In genomic region chr1:59913195-59913868, GRCm38 (mm10) we compare ENCODE assay signal across 8 mouse cellular contexts. TPM values are rescaled to one million over a fixed set of nuclear protein-coding genes. Genes with fewer than 3 reads are reported as not detected.
DNase-seq lines count a peak whose midpoint lies in the region; ATAC-seq and TF ChIP-seq lines count a peak whose summit lies in the region.

No protein-coding gene starts in this region.

- ATAC-seq in forebrain, postnatal 0 days, result peak; percentile 74

- no peak for TF ChIP-seq CTCF in cerebellum, adult 2 months (IDR thresholded peaks at IDR 0.05; ENCODE audit: borderline replicate concordance, insufficient read depth, low read depth, low read length)
- TF ChIP-seq CTCF in forebrain, postnatal 0 days (IDR thresholded peaks at IDR 0.05; ENCODE audit: low read depth), result peak; percentile 35

- no peaks in the 10 kb centered on the region for H3K9me3 ChIP-seq in forebrain, postnatal 0 days (ENCODE audit: low read length)

- no peaks in the 10 kb centered on the region for H3K27me3 ChIP-seq in cerebellum, adult 2 months (ENCODE audit: control insufficient read depth, insufficient read depth, low read length)
- no peaks in the 10 kb centered on the region for H3K27me3 ChIP-seq in forebrain, postnatal 0 days (ENCODE audit: insufficient read depth, low read length)

- peak overlapping the region; percentile 99 for H3K9ac ChIP-seq in forebrain, postnatal 0 days

- H3K4me2 ChIP-seq in forebrain, postnatal 0 days (ENCODE audit: low read depth), result peak overlapping the region; percentile 67

- peak overlapping the region; percentile 88 for H3K4me3 ChIP-seq in cerebellum, adult 2 months (replicated peaks; ENCODE audit: insufficient read depth, low read depth, low read length)
- H3K4me3 ChIP-seq in forebrain, postnatal 0 days (ENCODE audit: low read depth, low read length), result peak overlapping the region; percentile 99
- H3K4me3 ChIP-seq in macrophage (ENCODE audit: inconsistent target), result peak overlapping the region; percentile 34

- peaks cover 41% of the 10 kb centered on the region for H3K79me2 ChIP-seq in macrophage (ENCODE audit: inconsistent target)

- peak; percentile 46 for DNase-seq in T-cell, adult 2 months (ENCODE audit: low spot score)
- peak; percentile 70 to 73 for DNase-seq in cerebellum, adult 2 months
- peak; percentile 68 for DNase-seq in forebrain, postnatal 0 days
- peak; percentile 46 for DNase-seq in heart, postnatal 4 days
- peak; percentile 44 to 74 for DNase-seq in left cerebral cortex, adult 18-20 months (ENCODE audit: low spot score in 2 of 2)
- DNase-seq in right cerebral cortex, postnatal 10 days (ENCODE audit: low spot score in 2 of 2), result peak; percentile 77 to 81
- no peak for DNase-seq in c-Kit-positive CD71-positive TER-119-positive erythroid progenitor cells, embryonic 14.5 days (ENCODE audit: low spot score)

- under 1% methylated on average over 83 of the region's 98 CpGs for WGBS in cerebellum, adult 2 months
- 3% methylated on average over 75 of the region's 98 CpGs for WGBS in forebrain, postnatal 0 days
- under 1% methylated on average over 68 of the region's 98 CpGs for WGBS in macrophage (ENCODE audit: missing documents)

- H3K4me1 ChIP-seq in cerebellum, adult 2 months (ENCODE audit: control insufficient read depth, insufficient read depth, low read length), result no peaks in the 10 kb centered on the region; the same call in 1 of the 2 replicates
- peaks cover 14% of the 10 kb centered on the region for H3K4me1 ChIP-seq in forebrain, postnatal 0 days (ENCODE audit: insufficient read depth)

- no peaks in the 10 kb centered on the region for H3K36me3 ChIP-seq in forebrain, postnatal 0 days (ENCODE audit: insufficient read depth)
- no peaks in the 10 kb centered on the region for H3K36me3 ChIP-seq in macrophage (ENCODE audit: inconsistent target)

- TF ChIP-seq POLR2A in cerebellum, adult 2 months (IDR thresholded peaks at IDR 0.05; ENCODE audit: borderline replicate concordance, insufficient read depth, low read length), result peak; percentile 38; the same call in 1 of the 2 replicates

- H3K27ac ChIP-seq in cerebellum, adult 2 months (ENCODE audit: insufficient read depth, low read length), result peak overlapping the region; percentile 93
- H3K27ac ChIP-seq in forebrain, postnatal 0 days (ENCODE audit: low read depth, low read length), result peak overlapping the region; percentile 99
- H3K27ac ChIP-seq in macrophage, result 0 out of 2 replicates have a peak overlapping the region, but pooled peaks have one; percentile 46

RNA-seq across cellular contexts. Expression of gene Fam117b, which starts 0.5 kb away (rescaled TPM):
- polyA plus RNA-seq in cerebellum, adult 2 months (2012; rRNA removed), result 27.8 and 27.9 TPM in 2 replicates
- total RNA-seq in forebrain, postnatal 0 days (2014; rRNA removed), result 53.4 and 79.7 TPM in 2 replicates
- polyA plus RNA-seq in forebrain, postnatal 0 days (2015; fragmentation: Nextera tagmentation; extraction: Ambion mirVana), result 22.1 and 31.8 TPM in 2 replicates
- total RNA-seq in heart, postnatal 4 days (2021), result 10 to 100 TPM; 12.1 to 13.1 TPM
- 10 to 100 TPM; 55.5 to 56.7 TPM for total RNA-seq in left cerebral cortex, adult 18-20 months (2021)
- 10 to 100 TPM in 20 of 26 experiments, 1 to 10 TPM in 6; 2.3 to 65.9 (median 19.1) TPM for total RNA-seq in macrophage (2018; cell fraction: chromatin; rRNA removed)
- total RNA-seq in macrophage (2018; cell fraction: cytosol; rRNA removed), result 10 to 100 TPM; 11.6 to 24.5 (median 17.4) TPM
- total RNA-seq in macrophage (2018; cell fraction: nucleus; rRNA removed), result 10 to 100 TPM in 20 of 26 experiments, 1 to 10 TPM in 6; 7.5 to 62.5 (median 19.6) TPM
- polyA plus RNA-seq in macrophage (2018), result 12.7 to 13.7 TPM (median 12.8 TPM) in 3 replicates

Comparison
In these comparisons a context has a peak if more than half of its experiments do, and no peak if none do; other contexts are left out.
1. H3K27ac ChIP-seq: peak in every context shown above with its lines; median percentile 99 in forebrain, postnatal 0 days; 93 in cerebellum, adult 2 months; 46 in macrophage.
2. H3K4me3 ChIP-seq: peak in every context shown above with its lines; median percentile 99 in forebrain, postnatal 0 days; 88 in cerebellum, adult 2 months; 34 in macrophage.